Mouse (Mus musculus) erythroid progenitor cell, adult 5-6 weeks (primary cell): ENCODE data around the gene Rufy2. TPM values are rescaled to one million over a fixed set of nuclear protein-coding genes. Genes with fewer than 3 reads are reported as not detected.
A peak's percentile ranks its signal among the peaks of the same experiment; 100 is the strongest.

Experiments
- ATAC-seq: replicated peaks from 2 replicates; pipeline ENCODE4 v1.8.0; 2016; ENCODE audit warnings: moderate number of reproducible peaks, mild to moderate bottlenecking, moderate TSS enrichment, inconsistent platforms; ENCODE audit not compliant: poor library complexity, low FRiP score, severe bottlenecking
- total RNA-seq, 2 experiments: library from RNA; stranded (forward) in 1 of 2; stranded (reverse) in 1 of 2; fragments of 150-400 nt in 1 of 2; fragments of 186-747, 209-891 nt in 1 of 2; gene quantifications; 2 replicates each; pipeline versions ENCODE4 v1.2.3 to v1.2.4; 2015 to 2017; ENCODE audit warnings: low replicate concordance in 2 of 2

The Rufy2 gene
- total RNA-seq, 2 experiments from 2014 or later: 1.7 to 3.8 TPM

GRCm38 (mm10) chr10:63011556-63011955 is 31.5 kb downstream of the Rufy2 start:
- no peak for ATAC-seq

- no peak for ATAC-seq
Observed at GRCm38 (mm10) chr10:63013476-63013875, 33.5 kb downstream of the Rufy2 start.

DNA sequence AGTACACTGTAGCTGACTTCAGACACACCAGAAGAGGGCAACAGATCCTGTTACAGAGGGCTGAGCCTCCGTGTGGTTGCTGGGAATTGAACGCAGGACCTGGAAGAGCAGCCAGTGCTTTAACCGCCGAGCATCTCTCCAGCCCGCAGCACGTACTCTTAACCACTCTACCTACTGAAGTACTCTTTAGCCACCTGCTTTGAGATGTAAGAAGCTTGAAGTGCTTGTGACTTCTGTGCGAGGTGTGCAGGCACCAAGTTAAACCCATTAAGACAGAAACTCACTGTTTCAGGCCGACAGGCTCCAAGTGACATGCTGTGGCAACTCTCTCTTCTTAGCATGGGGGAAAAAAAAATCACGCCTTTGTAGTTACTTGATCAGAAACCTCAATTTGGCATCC is 34.1 kb downstream of the Rufy2 start:
- no peak for ATAC-seq

GRCm38 (mm10) chr10:63019304-63019703 is 39.3 kb downstream of the Rufy2 start:
- ATAC-seq: no peak

- no peak for ATAC-seq
Observed at GRCm38 (mm10) chr10:63021702-63022101, 41.7 kb downstream of the Rufy2 start.

DNA sequence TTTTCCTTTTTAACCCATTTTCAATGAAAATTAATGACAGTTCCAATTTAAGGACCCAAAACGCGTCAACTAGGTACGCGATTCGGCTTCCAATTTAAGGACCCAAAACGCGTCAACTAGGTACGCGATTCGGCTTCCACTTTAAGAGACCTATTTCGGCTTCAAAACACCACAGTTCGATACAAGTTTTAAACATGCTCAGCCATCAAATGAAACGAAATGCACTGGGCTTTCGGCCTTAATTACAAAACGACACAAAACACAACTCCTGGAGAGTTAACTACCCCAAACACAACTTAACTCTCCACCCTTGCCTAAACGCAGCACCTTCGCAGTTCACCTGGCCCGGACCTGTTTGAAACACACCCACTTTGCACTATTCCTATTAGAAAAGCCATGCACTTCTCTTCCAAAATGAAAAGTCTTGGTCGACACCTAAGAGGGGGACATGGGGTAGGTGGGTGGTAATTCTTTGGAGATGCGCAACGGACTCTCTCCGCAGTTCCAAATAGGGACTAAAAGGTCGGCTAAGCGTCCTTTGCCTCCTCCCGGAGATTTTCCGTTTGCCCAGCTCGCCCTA is 42.6 kb downstream of the Rufy2 start:
- no peak for ATAC-seq

DNA sequence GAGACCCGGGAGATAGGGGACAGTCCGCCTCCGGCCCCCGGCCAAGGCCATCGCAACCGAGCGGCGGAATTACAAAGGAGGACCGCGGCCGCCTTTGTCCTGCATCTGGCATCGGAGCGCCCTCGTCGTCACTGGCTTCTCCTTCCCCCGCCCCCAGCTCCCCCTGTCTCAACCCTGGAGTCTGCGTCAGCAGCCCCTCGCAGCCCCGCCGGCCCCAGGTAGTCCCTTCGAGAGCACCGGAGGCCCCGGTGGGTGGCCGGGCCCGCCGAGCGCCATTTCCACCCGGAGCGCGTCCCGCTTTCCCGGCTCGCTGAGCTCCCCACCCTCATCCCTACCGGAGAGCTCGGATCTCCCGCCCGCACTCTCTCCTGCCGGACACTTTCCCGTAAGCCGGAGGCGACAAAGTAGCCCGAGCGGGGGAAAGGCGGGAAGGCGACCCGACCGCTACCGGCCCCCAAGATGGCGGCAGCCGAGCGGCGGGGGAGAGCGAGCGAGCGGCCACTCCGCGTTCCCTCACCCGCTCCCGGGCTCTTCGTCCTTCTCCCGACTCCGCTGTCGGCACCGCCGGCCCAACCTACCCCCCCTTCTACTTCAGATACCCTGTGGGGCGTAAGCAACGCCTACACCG is 43.2 kb downstream of the Rufy2 start:
- ATAC-seq: peak; percentile 9

DNA sequence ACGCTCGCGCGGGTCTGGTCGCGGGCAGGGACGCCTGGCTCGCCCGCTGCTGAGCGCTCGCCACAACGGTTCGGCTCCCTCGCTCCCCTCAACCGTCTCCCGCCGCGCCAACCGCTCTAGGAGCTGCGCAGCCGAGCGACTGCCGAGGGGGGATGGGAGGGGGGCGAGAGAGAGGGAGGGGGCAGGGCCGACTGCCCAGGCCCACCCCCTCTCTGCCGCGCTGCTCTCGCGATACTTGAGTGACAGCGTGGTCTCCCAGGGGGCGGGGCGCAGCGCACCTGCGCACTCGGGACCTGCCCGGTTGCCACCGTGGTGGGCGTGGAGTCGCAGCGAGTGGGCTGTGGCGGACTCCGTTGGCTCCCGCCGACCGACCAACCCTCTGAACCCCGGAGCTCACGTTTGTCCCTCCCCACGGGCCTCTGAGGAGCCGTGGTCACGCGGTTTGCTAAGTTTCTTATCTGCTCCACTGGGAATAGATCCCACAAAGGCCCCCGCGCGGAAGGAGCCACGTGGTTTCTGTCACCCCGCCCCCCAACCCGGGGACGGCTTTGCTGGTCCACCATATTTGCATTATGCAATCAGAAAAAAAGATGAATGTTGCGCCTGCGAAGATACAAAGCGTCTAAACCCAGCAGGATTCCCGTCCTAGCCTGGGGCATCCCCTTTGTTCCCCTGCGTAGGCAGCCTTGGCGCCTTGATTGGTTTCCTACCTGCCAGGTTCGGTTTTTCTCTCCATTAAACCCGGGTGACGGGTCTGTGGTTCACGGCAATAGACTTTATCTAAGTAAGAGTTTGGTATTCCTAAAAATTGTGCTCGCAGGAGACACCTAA is 43.9 kb downstream of the Rufy2 start, which contains the start of the genes Hnrnph3 and Pbld2:
Gene Hnrnph3 (minus strand): TSS at position 469 of the 831 bp plus-strand sequence.
Gene Pbld2 (plus strand): TSS at position 567 of the 831 bp plus-strand sequence.
- peak; percentile 86 for ATAC-seq

- ATAC-seq: no peak
Observed at GRCm38 (mm10) chr10:63024580-63024910, 44.5 kb downstream of the Rufy2 start.

DNA sequence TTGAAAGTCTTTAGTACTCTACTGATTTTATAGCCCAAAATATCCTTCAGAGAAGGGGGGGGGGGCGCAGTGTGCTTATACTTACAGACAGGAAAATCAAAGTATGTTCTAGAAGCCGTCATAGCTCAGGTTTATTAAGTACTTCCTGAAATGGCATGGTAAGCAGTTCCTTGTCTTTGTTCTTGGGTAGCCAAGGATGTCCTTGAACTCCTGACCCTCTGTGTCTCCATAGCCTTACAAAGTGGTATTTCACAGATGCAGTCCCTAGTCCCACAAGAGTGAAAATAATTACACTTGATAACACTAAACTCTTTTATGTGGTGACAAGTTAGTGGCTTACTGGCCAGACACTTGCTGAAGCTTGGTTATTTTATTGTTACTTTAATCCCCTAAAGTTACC is 45.0 kb downstream of the Rufy2 start:
- ATAC-seq: no peak

GRCm38 (mm10) chr10:63025491-63026011 is 45.5 kb downstream of the Rufy2 start:
- no peak for ATAC-seq

DNA sequence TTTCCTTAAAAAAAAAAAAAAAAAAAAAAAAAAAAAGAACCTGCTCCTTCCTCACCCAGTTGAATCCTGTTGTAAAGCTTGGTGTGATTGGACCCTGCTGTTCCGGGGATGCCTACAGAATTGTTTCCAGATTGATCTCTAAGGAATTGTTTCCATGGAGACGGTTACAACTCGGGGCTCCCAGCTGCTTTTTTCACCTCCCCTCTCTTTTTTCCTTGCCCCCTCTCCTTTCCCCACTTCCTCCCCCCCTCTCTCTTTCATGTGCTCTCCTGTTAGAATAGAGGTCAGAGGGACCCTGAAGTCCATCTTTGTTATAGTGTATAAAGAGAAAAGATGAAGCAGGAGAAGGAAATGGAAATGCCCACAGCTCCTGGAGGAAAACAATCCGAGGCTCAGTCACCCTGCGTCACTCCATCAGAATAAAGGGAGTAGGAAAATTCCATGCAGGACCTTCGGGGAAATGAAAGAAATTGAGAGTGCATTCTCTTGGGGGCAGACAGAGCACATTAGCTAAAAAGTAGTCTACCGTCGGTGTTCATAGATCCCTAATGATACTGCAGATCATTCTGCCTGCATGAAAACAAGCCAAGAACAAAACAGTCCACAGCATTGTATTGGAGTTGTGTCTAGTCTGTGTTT is 46.3 kb downstream of the Rufy2 start:
- no peak for ATAC-seq

GRCm38 (mm10) chr10:63026795-63027160 is 46.8 kb downstream of the Rufy2 start:
- ATAC-seq: no peak

DNA sequence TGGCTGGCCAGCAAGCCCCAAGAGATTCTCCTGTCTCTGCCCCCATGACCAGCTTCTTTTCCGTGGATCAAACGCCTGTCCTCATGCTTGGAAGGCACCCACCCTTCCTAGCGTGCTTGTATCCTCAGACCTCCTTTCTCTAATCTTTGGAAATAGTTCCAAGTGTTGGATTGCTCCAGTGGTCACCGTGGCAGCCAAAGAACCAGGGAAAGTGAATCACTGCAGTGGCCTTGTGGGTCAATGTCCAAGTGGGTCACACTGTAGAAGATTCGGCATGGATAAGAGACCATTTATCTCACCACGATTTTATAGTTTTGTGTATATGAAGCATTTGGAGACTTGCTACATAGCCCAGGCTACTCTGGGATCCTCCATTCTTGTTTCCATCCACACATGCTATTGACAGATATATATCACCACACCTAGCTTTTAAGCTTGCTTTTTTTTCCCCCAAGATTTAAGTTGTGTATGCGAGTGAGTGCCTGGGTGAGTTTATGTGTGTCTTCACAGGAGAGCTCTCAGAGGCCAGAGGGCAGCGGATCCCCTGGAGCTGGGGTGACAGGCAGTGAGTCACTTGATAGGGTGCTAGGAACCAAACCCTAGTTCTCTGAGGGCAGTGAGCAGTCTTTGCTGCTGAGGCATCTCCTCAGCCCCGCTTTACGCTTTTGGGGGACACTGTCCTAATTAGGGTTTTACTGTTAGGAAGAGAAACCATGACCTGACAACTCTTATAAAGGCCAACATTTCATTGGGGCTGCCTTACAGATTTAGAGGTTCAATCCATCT is 47.5 kb downstream of the Rufy2 start:
- no peak for ATAC-seq

DNA sequence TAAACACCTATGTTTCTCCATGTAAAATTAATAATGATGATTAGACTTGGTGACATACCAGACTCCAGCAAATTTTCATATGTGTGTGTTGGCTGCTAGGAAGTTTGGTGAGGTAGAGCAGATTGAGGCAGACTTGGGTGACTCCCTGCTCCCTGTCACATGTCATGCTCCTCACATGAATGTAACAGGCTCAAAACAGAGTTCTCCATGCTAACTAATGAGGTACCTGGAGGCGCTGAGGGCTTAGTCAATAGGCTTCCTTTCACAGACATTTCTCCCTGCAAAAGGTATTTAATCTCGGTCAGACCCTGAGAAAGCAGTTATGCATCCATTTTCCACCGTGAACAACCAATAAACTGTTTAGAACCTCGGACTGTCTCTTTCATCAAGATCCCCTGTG is 48.4 kb downstream of the Rufy2 start:
- ATAC-seq: no peak

DNA sequence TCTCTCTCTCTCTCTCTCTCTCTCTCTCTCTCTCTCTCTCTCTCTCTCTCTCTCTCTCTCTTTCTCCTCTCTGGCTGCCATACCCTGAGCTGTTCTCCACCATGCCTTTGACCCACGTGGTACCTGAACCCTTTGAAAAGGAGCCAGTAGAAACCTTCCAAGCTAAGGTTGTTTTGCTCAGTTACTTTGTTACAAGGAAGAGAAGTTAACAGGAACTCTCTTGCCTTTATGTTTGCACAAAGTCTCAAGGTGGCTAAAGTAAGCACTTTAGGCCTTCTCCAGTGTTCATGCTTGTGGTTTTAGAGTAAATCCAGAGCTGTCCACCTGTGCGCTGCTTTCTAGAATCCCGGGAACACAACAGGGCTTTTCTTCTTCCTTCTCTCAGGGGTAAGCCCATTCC is 52.2 kb downstream of the Rufy2 start:
- no peak for ATAC-seq

- ATAC-seq: no peak
Observed at GRCm38 (mm10) chr10:63032956-63033355, 52.9 kb downstream of the Rufy2 start.

GRCm38 (mm10) chr10:63038571-63039320 is 58.7 kb downstream of the Rufy2 start:
- no peak for ATAC-seq
